Mouse (Mus musculus) adrenal gland, postnatal 4 days (tissue): ENCODE data around the gene Syn1. TPM values are rescaled to one million over a fixed set of nuclear protein-coding genes. Genes with fewer than 3 reads are reported as not detected.

Source experiments
- DNase-seq, 2 experiments: peaks; one replicate each; pipeline ENCODE4 v3.0.0; 2021 to 2022; ENCODE audit warnings: low spot score in 2 of 2, mixed read lengths in 2 of 2
- microRNA-seq: library from miRNA; unstranded; fragments of <30 nt; microRNA quantifications from one replicate; pipeline ENCODE4 v1.2.0, GENCODE M21; 2021
- total RNA-seq, 2 experiments: library from RNA; stranded (reverse); gene quantifications; 2 replicates each; pipeline ENCODE4 v1.2.3; 2021

Gene Syn1
- total RNA-seq, 2 experiments from 2014 or later, result 12.7 to 15.6 TPM

DNA sequence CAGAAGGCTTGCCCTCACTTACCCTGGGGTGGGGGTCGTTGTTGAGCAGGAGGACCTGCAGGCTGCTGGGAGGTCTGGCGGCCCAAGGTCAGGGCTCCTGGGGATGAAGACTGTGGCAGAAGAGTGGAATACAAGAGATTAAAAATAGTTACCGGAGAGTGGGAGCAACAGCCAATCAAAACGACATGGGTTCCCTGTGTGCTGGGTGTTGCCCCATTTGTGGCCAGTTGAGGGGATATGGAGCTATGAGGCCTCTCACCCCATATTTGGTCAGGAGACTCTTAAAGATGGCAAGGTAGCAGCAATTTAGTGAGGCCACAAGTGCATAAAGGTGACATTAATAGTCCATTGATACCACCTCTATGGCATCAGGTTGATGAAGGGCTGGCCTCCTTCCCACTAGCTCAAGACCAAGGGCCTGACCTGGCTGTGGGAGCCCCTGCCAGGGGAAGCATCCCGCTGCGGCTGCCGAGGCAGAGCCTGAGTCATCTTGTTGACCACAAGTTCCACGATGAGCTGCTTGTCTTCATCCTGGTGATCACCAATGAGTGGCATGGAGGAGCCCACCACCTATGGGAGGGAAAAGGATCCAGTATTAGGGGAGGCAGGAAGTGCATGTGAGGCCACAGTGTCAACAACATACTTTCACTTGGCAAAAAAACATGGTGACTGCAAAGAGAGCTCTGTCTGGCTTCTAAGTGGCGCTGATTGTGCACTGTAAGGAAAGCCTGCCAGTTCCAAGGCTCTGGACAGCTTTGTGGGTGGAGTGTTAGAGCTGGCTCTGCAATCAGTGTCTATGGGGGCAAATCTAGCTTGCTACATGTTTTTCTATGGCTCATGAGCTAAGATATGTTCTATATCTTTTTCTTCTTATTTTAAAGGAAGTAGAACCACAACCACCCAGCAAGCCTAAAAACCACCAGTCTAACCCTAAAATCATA, 57.4 kb downstream of the Syn1 start:
- no peak for DNase-seq

DNA sequence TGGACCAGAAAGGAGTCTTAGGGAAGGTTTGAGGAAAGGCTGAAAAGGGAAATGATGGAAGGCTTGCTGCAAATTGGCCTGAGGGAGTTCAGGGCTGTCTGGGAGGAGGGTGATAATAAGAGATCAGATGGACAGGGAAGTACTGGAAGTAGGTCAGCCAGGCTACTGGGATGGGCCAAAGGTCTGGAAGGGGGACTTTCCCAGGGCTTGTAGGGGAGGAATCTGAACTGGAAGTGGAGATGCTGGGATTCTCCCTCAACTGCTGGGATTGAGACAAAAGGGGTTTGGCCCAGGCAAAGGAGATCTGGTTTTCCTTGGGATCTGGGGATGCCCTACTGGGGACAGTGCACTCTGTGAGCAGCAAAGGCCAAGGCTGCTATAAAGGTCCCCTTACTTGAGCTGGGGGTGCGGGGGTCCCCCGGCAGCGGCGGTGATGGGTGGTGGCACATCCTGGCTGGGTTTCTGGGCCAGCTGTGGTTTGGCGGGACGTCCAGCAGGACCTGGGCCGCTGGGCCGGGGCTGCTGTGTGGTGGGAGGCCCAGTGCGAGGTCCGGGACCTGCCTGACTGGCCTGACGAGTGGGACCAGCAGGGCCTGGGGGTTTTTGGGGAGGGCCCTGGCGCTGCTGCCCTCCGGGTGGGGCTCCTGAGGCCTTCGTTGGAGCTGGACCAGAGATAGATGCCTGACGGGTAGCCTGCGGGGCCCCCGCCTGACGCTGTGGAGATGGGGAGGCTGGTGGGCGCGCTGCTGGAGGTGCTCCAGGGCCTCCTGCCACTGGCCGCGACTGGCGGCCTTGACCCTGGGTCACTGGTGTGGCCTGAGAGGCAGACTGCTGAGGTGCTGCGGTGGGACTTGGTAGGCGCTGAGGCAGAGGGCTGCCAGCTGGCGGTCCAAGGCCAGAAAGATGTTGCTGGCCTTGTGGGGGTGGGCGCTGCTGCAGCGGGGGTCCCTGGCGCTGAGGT, 58.4 kb downstream of the Syn1 start:
- no peak for DNase-seq

DNA sequence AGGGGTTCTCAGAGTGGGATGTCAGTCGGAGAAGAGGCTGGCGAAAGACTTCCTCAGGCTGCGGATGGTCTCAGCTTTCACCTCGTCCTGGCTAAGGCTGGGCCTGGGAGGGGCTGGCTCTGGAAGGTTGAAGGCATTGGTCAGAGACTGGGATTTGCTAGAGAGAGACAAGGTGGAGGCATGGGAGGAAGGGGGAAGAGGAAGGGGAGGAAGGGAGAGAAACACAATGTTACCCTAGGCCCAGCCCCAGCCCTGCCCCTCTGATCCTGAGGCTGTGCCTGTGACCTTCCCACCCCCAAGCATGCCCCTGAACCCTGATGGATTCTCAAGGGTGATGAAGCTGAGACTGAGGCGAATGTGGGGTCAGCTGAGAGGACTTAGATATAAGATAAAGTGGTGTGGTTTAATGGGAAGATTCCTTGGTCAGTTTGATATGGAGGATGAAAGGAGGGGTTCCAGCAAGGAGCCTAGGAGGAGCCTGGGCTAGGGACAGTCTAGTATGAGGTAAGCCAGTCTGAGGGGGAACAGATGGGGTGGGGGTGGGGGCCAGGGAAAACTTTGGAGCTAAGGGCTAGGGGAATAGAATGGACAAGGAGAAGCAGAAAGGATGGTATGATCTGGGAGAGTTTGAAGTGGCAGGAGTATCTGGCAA, 59.2 kb downstream of the Syn1 start:
- no peak for DNase-seq

GRCm38 (mm10) chrX:20853794-20854193, 67.0 kb downstream of the Syn1 start:
- no peak for DNase-seq

- DNase-seq, result peak; percentile 49 to 70
Observed at GRCm38 (mm10) chrX:20848256-20848984, 72.4 kb downstream of the Syn1 start.

- no peak for DNase-seq
Observed at GRCm38 (mm10) chrX:20847816-20848215, 73.0 kb downstream of the Syn1 start.

DNA sequence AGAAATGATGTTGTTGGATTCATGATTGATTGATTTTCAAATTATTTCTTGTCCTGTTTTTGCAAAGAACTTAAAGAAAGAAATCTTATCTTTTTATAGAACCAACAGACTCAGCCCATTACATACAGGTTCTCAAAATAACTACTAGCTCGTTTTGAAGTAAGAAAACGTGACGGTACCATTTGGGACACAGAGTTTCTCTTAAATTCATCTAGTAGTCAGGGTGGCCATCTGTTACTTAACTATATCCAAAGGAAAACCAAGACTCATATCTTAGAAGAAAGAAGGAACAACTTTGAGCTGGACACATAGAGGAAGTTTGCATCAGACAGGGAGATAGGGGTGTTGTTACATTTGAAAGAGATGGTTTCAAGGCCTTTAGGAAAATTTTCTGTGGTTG, 73.6 kb downstream of the Syn1 start:
- no peak for DNase-seq

DNA sequence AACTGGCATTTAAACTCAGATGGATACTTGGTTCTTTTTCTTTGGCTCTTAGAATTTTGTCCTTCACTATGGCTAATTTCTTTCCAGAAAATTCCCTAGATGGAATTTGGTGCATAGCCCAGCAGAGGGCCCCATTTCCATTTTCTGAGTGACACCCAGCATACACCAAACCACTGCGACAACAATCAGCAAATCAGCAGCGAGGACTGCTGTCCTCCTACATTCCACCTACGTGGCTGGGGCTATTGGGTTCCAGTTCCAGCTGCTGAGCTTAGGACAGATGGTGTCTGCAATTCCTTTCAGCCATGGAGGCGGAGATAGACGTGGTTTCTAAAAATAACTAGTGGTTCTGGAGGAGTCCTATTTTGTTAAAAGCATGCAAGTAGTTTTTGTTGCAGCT, 91.9 kb downstream of the Syn1 start:
- no peak for DNase-seq

DNA sequence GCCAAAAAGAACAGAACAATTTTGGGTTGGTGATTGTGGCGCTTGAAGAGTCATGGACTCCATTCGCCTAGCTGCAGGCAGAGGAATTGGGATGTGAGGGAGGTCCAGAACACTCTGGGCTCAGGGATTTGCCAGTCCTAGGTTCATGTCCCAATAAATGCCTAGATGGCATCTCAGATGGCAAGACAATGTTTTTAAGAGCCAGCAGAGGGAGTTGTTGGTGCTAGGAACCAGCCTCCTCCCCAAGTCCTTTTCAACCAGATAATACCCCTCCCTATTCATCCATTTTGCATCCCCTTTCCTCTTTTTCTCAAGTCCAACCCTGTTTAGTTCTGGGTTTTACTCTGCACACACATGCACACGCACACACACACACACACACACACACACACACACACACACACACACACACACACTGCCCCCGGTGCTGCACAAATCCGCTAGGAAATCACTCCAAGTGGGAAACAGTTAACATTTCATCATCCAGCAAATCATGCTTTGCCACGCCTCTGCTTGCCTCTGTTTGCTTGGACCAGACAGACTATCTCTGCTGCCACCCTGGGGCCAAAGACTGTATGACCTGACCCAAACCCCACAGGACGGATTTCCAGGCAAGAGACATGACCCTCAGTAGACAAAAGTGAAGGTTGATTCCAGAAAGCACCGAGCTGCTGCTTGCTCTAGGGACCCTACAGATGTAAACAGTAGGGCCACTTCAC, 100.9 kb downstream of the Syn1 start:
- peak; percentile 14 to 29 for DNase-seq

GRCm38 (mm10) chrX:20819204-20819628, 101.6 kb downstream of the Syn1 start:
- peak; percentile 48 to 67 for DNase-seq

- DNase-seq, result no peak
Observed at GRCm38 (mm10) chrX:20816974-20817373, 103.8 kb downstream of the Syn1 start.

Small RNA genes within 50 kb of the gene (microRNA-seq; reads per million reads assigned to microRNA genes)
- not detected for gene Gm24824
- gene Mir5617, result not detected

Other genes with a start within 250 kb of the Syn1 start
- 100 to 1,000 TPM; 173 to 185 TPM for gene Cdk16, start 233.1 kb downstream of the Syn1 start, total RNA-seq
- gene Usp11, start 217.1 kb downstream of the Syn1 start, total RNA-seq, result 10 to 100 TPM; 49.7 to 53.2 TPM
- 100 to 1,000 TPM; 161 to 168 TPM for gene Araf, start 123.2 kb downstream of the Syn1 start, total RNA-seq
- 10 to 100 TPM; 42.4 to 44.6 TPM for gene Timp1, start 50.8 kb downstream of the Syn1 start, total RNA-seq
- 10 to 100 TPM; 20.2 to 20.3 TPM for gene Cfp, start 10.6 kb upstream of the Syn1 start, total RNA-seq
- 10 to 100 TPM; 18.1 to 22.9 TPM for gene Elk1, start 29.6 kb upstream of the Syn1 start, total RNA-seq
- 10 to 100 TPM; 32.9 to 36.2 TPM for gene Uxt, start 41.0 kb upstream of the Syn1 start, total RNA-seq
- 10 to 100 TPM; 10.5 to 10.8 TPM for gene Zfp182, start 141.3 kb upstream of the Syn1 start, total RNA-seq
- not detected for gene Spaca5, start 147.4 kb upstream of the Syn1 start, total RNA-seq
- 1 to 10 TPM; 3.4 to 4.3 TPM for gene Zfp300, start 168.5 kb upstream of the Syn1 start, total RNA-seq
- not detected for gene Ssxa1, start 194.8 kb upstream of the Syn1 start, total RNA-seq